Mouse (Mus musculus) heart, embryonic 11.5 days (tissue): ENCODE measurements around the gene Fam118b. TPM values are rescaled to one million over a fixed set of nuclear protein-coding genes. Genes with fewer than 3 reads are reported as not detected.

Experiments used
- ATAC-seq: fragments of 200-750 bp; cut with Nextera tagmentation; replicated peaks from 2 replicates; pipeline ENCODE4 v1.8.0; 2017; ENCODE audit warnings: moderate library complexity; ENCODE audit not compliant: insufficient number of reproducible peaks, low FRiP score, low TSS enrichment
- H3K27ac ChIP-seq: fragments of 300-500 bp; sonication (generic); 2 replicates; pipeline ENCODE4 v1.5.1; 2014; ENCODE audit warnings: mild to moderate bottlenecking, low read depth, low read length
- H3K27me3 ChIP-seq: fragments of 300-500 bp; sonication (generic); 2 replicates; pipeline ENCODE4 v1.6.1; 2014; ENCODE audit warnings: mild to moderate bottlenecking, low read length, mixed read lengths; ENCODE audit not compliant: control insufficient read depth, insufficient read depth
- H3K36me3 ChIP-seq: fragments of 300-500 bp; sonication (generic); 2 replicates; pipeline ENCODE4 v1.6.1; 2014; ENCODE audit warnings: mild to moderate bottlenecking, low read length, moderate library complexity, mixed read lengths; ENCODE audit not compliant: control insufficient read depth, insufficient read depth
- H3K4me1 ChIP-seq: fragments of 300-500 bp; sonication (generic); 2 replicates; pipeline ENCODE4 v1.6.1; 2014; ENCODE audit warnings: low read length; ENCODE audit not compliant: control insufficient read depth, insufficient read depth
- H3K4me2 ChIP-seq: fragments of 300-500 bp; sonication (generic); 2 replicates; pipeline ENCODE4 v1.6.1; 2014; ENCODE audit warnings: mild to moderate bottlenecking, moderate library complexity
- H3K4me3 ChIP-seq: fragments of 300-500 bp; sonication (generic); 2 replicates; pipeline ENCODE4 v1.5.1; 2014; ENCODE audit warnings: low read depth, low read length
- H3K9ac ChIP-seq: fragments of 300-500 bp; sonication (generic); 2 replicates; pipeline ENCODE4 v1.6.1; 2014; ENCODE audit warnings: mild to moderate bottlenecking, low read depth, low read length, moderate library complexity
- H3K9me3 ChIP-seq: fragments of 300-500 bp; sonication (generic); replicated peaks from 2 replicates; pipeline ENCODE4 v1.6.1; 2016; ENCODE audit warnings: low read length; ENCODE audit not compliant: control insufficient read depth
- WGBS: fragments of 180-500 bp; shearing (Covaris S2); extraction: QIAGEN DNeasy Blood & Tissue Kit; methylation state at CpG from one replicate; pipeline ENCODE4 v1.1.7; 2014; ENCODE audit not compliant: insufficient replicate concordance; 5-methylcytosine and 5-hydroxymethylcytosine counted together
- polyA plus RNA-seq: library from polyadenylated mRNA; unstranded; fragments of >200 nt; fragmentation: Nextera tagmentation; extraction: Ambion mirVana; gene quantifications from 2 replicates; pipeline ENCODE4 v1.2.1, GENCODE M21; 2014

Gene Fam118b
- polyA plus RNA-seq, 1 experiment from 2014 or later, result 27.3 TPM

- no peaks in the 10 kb centered on the region for H3K27me3 ChIP-seq
- no peak overlapping the region for H3K9ac ChIP-seq
- ATAC-seq, result no peak
- H3K4me3 ChIP-seq, result no peak overlapping the region
- H3K27ac ChIP-seq, result no peak overlapping the region
- H3K9me3 ChIP-seq, result no peaks in the 10 kb centered on the region
- no peaks in the 10 kb centered on the region for H3K36me3 ChIP-seq
- H3K4me2 ChIP-seq, result no peak overlapping the region
- H3K4me1 ChIP-seq, result no peaks in the 10 kb centered on the region
Observed at GRCm38 (mm10) chr9:35249476-35249875, 18.1 kb downstream of the Fam118b start.

GRCm38 (mm10) chr9:35247405-35247804, 20.2 kb downstream of the Fam118b start:
- no peak for ATAC-seq
- Histone ChIP-seq H3K9me3 (no peaks in the 10 kb centered on the region), H3K36me3 (no peaks in the 10 kb centered on the region), H3K4me1 (no peaks in the 10 kb centered on the region), H3K9ac (no peak overlapping the region), H3K27ac (no peak overlapping the region), H3K4me3 (no peak overlapping the region), H3K4me2 (no peak overlapping the region), H3K27me3 (no peaks in the 10 kb centered on the region)
- WGBS, result 89% methylated on average over 2 of the region's 2 CpGs

GRCm38 (mm10) chr9:35239734-35240133, 27.9 kb downstream of the Fam118b start:
- no peaks in the 10 kb centered on the region for H3K27me3 ChIP-seq
- no peaks in the 10 kb centered on the region for H3K36me3 ChIP-seq
- no peak overlapping the region for H3K27ac ChIP-seq
- no peak overlapping the region for H3K4me2 ChIP-seq
- no peak overlapping the region for H3K9ac ChIP-seq
- no peak for ATAC-seq
- H3K4me3 ChIP-seq, result no peak overlapping the region
- H3K4me1 ChIP-seq, result no peaks in the 10 kb centered on the region
- WGBS, result 47% methylated on average over 1 of the region's 1 CpGs
- H3K9me3 ChIP-seq, result no peaks in the 10 kb centered on the region

- peak; percentile 57 for ATAC-seq
- 42% methylated on average over 6 of the region's 6 CpGs for WGBS
- 0 out of 2 replicates have a peak overlapping the region, but pooled peaks have one; percentile 15 for H3K27ac ChIP-seq
Observed at GRCm38 (mm10) chr9:35238915-35239571, 28.6 kb downstream of the Fam118b start.

GRCm38 (mm10) chr9:35238371-35238770, 29.2 kb downstream of the Fam118b start:
- H3K4me3 ChIP-seq, result no peak overlapping the region
- ATAC-seq, result no peak
- no peaks in the 10 kb centered on the region for H3K9me3 ChIP-seq
- no peaks in the 10 kb centered on the region for H3K36me3 ChIP-seq
- H3K27ac ChIP-seq, result 0 out of 2 replicates have a peak overlapping the region, but pooled peaks have one; percentile 15
- H3K9ac ChIP-seq, result no peak overlapping the region
- H3K4me2 ChIP-seq, result no peak overlapping the region
- H3K4me1 ChIP-seq, result no peaks in the 10 kb centered on the region
- H3K27me3 ChIP-seq, result no peaks in the 10 kb centered on the region
- WGBS, result 94% methylated on average over 1 of the region's 1 CpGs

More at GRCm38 (mm10) chr9:35238915-35239571, 28.6 kb downstream of the Fam118b start:
- Histone ChIP-seq H3K9ac (no peak overlapping the region), H3K4me2 (no peak overlapping the region), H3K4me1 (no peaks in the 10 kb centered on the region), H3K36me3 (no peaks in the 10 kb centered on the region), H3K4me3 (no peak overlapping the region), H3K9me3 (no peaks in the 10 kb centered on the region), H3K27me3 (no peaks in the 10 kb centered on the region)

- Histone ChIP-seq H3K27ac (no peak overlapping the region), H3K4me3 (no peak overlapping the region), H3K36me3 (no peaks in the 10 kb centered on the region), H3K4me2 (no peak overlapping the region), H3K9me3 (no peaks in the 10 kb centered on the region), H3K27me3 (no peaks in the 10 kb centered on the region), H3K9ac (no peak overlapping the region), H3K4me1 (no peaks in the 10 kb centered on the region)
- WGBS, result 52% methylated on average over 3 of the region's 3 CpGs
- no peak for ATAC-seq
Observed at GRCm38 (mm10) chr9:35235996-35236395, 31.6 kb downstream of the Fam118b start.

- Histone ChIP-seq H3K36me3 (no peaks in the 10 kb centered on the region), H3K4me3 (no peak overlapping the region), H3K27me3 (no peaks in the 10 kb centered on the region), H3K9me3 (no peaks in the 10 kb centered on the region), H3K4me2 (no peak overlapping the region), H3K27ac (no peak overlapping the region), H3K9ac (no peak overlapping the region), H3K4me1 (no peaks in the 10 kb centered on the region)
- WGBS, result 84% methylated on average over 3 of the region's 3 CpGs
- no peak for ATAC-seq
Observed at GRCm38 (mm10) chr9:35228671-35229070, 38.9 kb downstream of the Fam118b start.

- H3K9me3 ChIP-seq, result no peaks in the 10 kb centered on the region
- no peak overlapping the region for H3K9ac ChIP-seq
- H3K27ac ChIP-seq, result no peak overlapping the region
- peaks cover 13% of the 10 kb centered on the region for H3K36me3 ChIP-seq
- ATAC-seq, result no peak
- no peak overlapping the region for H3K4me3 ChIP-seq
- H3K4me2 ChIP-seq, result no peak overlapping the region
- H3K4me1 ChIP-seq, result no peaks in the 10 kb centered on the region
- H3K27me3 ChIP-seq, result no peaks in the 10 kb centered on the region
- 91% methylated on average over 3 of the region's 3 CpGs for WGBS
Observed at GRCm38 (mm10) chr9:35223466-35223865, 44.1 kb downstream of the Fam118b start.

- ATAC-seq, result no peak
- peaks cover 37% of the 10 kb centered on the region for H3K36me3 ChIP-seq
- 64% methylated on average over 1 of the region's 1 CpGs for WGBS
Observed at GRCm38 (mm10) chr9:35217963-35218362, 49.6 kb downstream of the Fam118b start.

More at GRCm38 (mm10) chr9:35217963-35218362, 49.6 kb downstream of the Fam118b start:
- Histone ChIP-seq H3K27me3 (no peaks in the 10 kb centered on the region), H3K9me3 (no peaks in the 10 kb centered on the region), H3K27ac (no peak overlapping the region), H3K9ac (no peak overlapping the region), H3K4me1 (no peaks in the 10 kb centered on the region), H3K4me3 (no peak overlapping the region), H3K4me2 (no peak overlapping the region)
